Mouse (Mus musculus) cerebellum, adult 2 months (tissue): ENCODE data around the gene Car10.

Experiments used
- CTCF ChIP-seq: fragments of 200-500 bp; IDR thresholded peaks from 2 replicates; pipeline ENCODE4 v1.5.1; 2011; ENCODE audit warnings: low read depth, mild to moderate bottlenecking, control low read depth, low read length, moderate library complexity, borderline replicate concordance; ENCODE audit not compliant: insufficient read depth
- POLR2A ChIP-seq: fragments of 200-500 bp; IDR thresholded peaks from 2 replicates; pipeline ENCODE4 v1.6.1; 2011; ENCODE audit warnings: low read length, control low read depth, borderline replicate concordance; ENCODE audit not compliant: insufficient read depth

- TF ChIP-seq POLR2A (no peak), CTCF (no peak)
Measured at GRCm38 (mm10) chr11:93444741-93445140, 346.9 kb downstream of the Car10 start.
